In the genomic region with DNA sequence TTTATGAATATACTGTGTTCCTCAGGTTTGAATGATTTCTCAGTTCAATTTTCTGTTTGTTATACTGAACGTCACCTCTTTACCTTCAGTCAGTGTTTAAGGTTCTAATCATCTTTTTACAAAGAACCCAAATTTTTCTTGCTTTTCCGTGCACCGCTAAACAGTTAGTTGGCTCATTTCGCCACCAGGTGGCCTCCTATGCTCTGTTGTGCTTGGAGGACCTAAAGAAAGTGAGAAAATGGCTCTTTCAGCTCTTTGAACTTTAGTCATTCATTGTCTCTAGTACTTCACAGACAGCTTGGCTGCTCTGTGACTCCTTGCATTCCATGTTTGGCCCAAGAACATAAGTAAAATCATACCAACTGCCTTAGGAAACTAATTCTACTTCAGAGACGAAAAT, we compare ENCODE assay signal across 7 mouse cellular contexts.
A peak's percentile ranks its signal among the peaks of the same experiment; 100 is the strongest.
DNase-seq lines count a peak whose midpoint lies in the region; ATAC-seq lines count a peak whose summit lies in the region.

No protein-coding gene starts in this region.

- H3K9me3 ChIP-seq in limb, embryonic 11.5 days (ENCODE audit: control insufficient read depth, low read length), result no peaks in the 10 kb centered on the region

- no peaks in the 10 kb centered on the region for H3K27me3 ChIP-seq in limb, embryonic 11.5 days (ENCODE audit: control insufficient read depth, insufficient read depth, low read length)

- H3K27ac ChIP-seq in limb, embryonic 11.5 days (replicated peaks; ENCODE audit: low read depth, low read length), result no peak overlapping the region

- no peak overlapping the region for H3K4me3 ChIP-seq in limb, embryonic 11.5 days (ENCODE audit: low read depth, low read length)

- H3K9ac ChIP-seq in limb, embryonic 11.5 days (ENCODE audit: low read length), result no peak overlapping the region

- no peaks in the 10 kb centered on the region for H3K36me3 ChIP-seq in limb, embryonic 11.5 days (ENCODE audit: control insufficient read depth, insufficient read depth, low read length)

- 27% methylated on average over 5 of the region's 5 CpGs for WGBS in limb, embryonic 11.5 days

- peak; percentile 44 for DNase-seq in kidney, adult 9 months
- DNase-seq in kidney, adult 11 months, result no peak
- DNase-seq in 416B (ENCODE audit: low read depth), result peak; percentile 36
- DNase-seq in CD4-positive helper T cell, adult 2 months (ENCODE audit: low read depth, low spot score), result peak; percentile 10
- peak; percentile 78 for DNase-seq in limb, embryonic 11.5 days (ENCODE audit: low spot score)

- H3K4me1 ChIP-seq in limb, embryonic 11.5 days (ENCODE audit: control insufficient read depth, insufficient read depth, low read length), result no peaks in the 10 kb centered on the region

- H3K4me2 ChIP-seq in limb, embryonic 11.5 days (ENCODE audit: low read depth, severe bottlenecking), result no peak overlapping the region

- ATAC-seq in common myeloid progenitor, adult 5-6 weeks (replicated peaks; ENCODE audit: low read depth, poor library complexity, severe bottlenecking), result peak; percentile 62
- ATAC-seq in limb, embryonic 11.5 days (ENCODE audit: insufficient number of reproducible peaks, low FRiP score, low TSS enrichment, low read depth), result no peak
- no peak for ATAC-seq in activated CD4-positive, CD25-positive, alpha-beta regulatory T cell, adult 4 months
